ENCODE assay signal across 19 mouse cellular contexts in genomic region chr5:63652705-63653104, GRCm38 (mm10). TPM values are rescaled to one million over a fixed set of nuclear protein-coding genes. Genes with fewer than 3 reads are reported as not detected.
"Had no signal": no experiment of that assay in that cellular context is flagged by ENCODE, and none has a peak within 500 bp of the region (broad histone marks: within the 10 kb centered on the region; RNA-seq: fewer than 3 reads in every experiment).

No protein-coding gene starts in this region.

- H3K4me2 ChIP-seq: kidney, embryonic 15.5 days; limb, embryonic 13.5 days; midbrain, embryonic 12.5 days; neural tube, embryonic 12.5 days had no signal

- H3K36me3 ChIP-seq: kidney, embryonic 15.5 days; limb, embryonic 13.5 days; midbrain, embryonic 12.5 days; neural tube, embryonic 12.5 days had no signal

- H3K9me3 ChIP-seq: kidney, embryonic 15.5 days; limb, embryonic 13.5 days; midbrain, embryonic 12.5 days; neural tube, embryonic 12.5 days had no signal

- H3K9ac ChIP-seq: kidney, embryonic 15.5 days; limb, embryonic 13.5 days; liver, embryonic 14.5 days; midbrain, embryonic 12.5 days; neural tube, embryonic 12.5 days had no signal

- H3K4me3 ChIP-seq: kidney, embryonic 15.5 days; limb, embryonic 13.5 days; midbrain, embryonic 12.5 days; myocyte; neural tube, embryonic 12.5 days had no signal

- ATAC-seq: intestine, embryonic 16.5 days; lung, postnatal 0 days had no signal

- DNase-seq: kidney, adult 2 months; kidney, postnatal 25 days; left cerebral cortex, postnatal 4 days; lung, adult 2 months; lung, postnatal 4 days; right cerebral cortex, postnatal 4 days; spleen, adult 18-20 months; thymus, adult 18-20 months; thymus, postnatal 14 days had no signal

- H3K27ac ChIP-seq: kidney, embryonic 15.5 days; limb, embryonic 13.5 days; liver, embryonic 14.5 days; midbrain, embryonic 12.5 days; neural tube, embryonic 12.5 days had no signal

RNA-seq across cellular contexts. Expression of gene Nwd2, which starts 3.8 kb away (rescaled TPM):
- total RNA-seq: megakaryocyte, adult 5-6 weeks had no signal
- polyA plus RNA-seq: kidney, adult 2 months; liver, adult 2 months had no signal
